Mouse (Mus musculus): ENCODE measurements around the gene Gipc3. TPM values are rescaled to one million over a fixed set of nuclear protein-coding genes. Genes with fewer than 3 reads are reported as not detected.

Gene Gipc3
- 0.04 and 0.06 TPM in 2 replicates for polyA plus RNA-seq (2012; rRNA removed)

DNA sequence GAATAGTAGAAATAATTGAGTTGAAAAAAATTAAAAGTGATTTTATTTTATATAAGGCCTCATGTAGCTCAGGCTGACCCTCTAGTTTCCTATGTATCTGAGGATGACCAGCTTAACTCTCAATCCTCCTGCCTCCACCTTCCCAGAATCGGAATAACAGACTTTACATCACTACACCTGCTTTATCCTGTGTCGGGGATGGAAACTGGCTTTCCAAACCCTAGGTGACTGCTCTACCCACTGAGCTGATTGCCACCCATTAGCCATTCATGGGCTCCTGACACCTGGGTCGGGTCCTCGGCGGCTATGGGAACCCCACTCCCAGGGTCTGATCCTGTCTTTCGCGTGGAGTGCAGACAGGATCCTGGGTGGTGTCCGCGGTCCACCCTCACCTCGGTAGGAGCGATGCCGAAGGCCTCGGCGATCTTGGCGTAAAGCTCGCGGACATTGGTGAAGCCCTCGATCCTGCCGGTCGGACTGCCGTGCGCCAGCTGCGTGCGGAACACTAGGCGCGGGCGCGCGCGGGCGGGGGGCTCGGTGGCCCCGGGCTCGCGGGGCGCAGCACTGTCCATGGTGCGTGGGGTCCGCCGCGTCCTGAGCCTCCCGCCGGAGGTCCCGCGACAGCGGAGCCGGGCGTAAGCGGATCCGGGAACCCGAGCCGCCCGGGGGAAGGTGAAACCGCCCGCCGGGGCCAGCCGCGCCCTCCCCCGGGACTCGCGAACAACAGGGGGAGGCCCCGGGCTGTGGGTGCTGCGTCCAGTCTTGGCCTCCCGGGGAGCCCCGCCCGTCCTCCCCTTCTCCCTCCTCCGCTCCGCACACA lies at the start of gene Gipc3:
Gipc3 (minus strand) TSS at position 581 of the 820 bp plus-strand sequence.

DNA sequence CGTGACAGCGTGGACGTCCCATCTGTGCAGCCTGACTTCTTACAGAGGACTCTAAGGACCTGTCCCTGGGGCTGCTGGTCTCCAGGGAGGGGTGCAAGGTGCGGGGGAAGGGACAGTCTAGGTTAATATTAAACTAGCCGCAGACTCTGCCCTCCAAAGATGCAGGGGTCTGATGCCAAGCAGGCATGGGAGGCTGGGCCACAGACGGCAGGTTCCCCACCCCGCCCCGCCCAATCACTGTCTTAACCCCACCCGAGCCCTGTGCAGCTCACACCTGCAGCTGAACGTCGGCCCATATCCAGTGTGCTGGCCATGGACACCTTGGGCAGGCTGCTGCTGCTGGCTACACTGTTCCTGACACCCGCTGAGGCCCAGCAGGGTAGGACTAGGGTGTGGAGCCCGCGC lies 49.7 kb upstream of the Gipc3 start, which contains the start of gene Smim24:
Smim24 (plus strand) TSS at position 271 of the 405 bp plus-strand sequence.

GRCm38 (mm10) chr10:81388505-81389055 lies 45.5 kb upstream of the Gipc3 start, which contains the start of gene Gm48552:
Gene Gm48552 (plus strand): TSS chr10:81389005.

GRCm38 (mm10) chr10:81383802-81384604 lies 40.9 kb upstream of the Gipc3 start, which contains the start of the genes Dohh and Gm48551:
Gene Dohh (plus strand): TSS chr10:81384428.
Gene Gm48551 (plus strand): TSS chr10:81384466.

GRCm38 (mm10) chr10:81377793-81378552 lies 34.9 kb upstream of the Gipc3 start, which contains the start of gene Fzr1:
Gene Fzr1 (minus strand): TSS chr10:81378516.

DNA sequence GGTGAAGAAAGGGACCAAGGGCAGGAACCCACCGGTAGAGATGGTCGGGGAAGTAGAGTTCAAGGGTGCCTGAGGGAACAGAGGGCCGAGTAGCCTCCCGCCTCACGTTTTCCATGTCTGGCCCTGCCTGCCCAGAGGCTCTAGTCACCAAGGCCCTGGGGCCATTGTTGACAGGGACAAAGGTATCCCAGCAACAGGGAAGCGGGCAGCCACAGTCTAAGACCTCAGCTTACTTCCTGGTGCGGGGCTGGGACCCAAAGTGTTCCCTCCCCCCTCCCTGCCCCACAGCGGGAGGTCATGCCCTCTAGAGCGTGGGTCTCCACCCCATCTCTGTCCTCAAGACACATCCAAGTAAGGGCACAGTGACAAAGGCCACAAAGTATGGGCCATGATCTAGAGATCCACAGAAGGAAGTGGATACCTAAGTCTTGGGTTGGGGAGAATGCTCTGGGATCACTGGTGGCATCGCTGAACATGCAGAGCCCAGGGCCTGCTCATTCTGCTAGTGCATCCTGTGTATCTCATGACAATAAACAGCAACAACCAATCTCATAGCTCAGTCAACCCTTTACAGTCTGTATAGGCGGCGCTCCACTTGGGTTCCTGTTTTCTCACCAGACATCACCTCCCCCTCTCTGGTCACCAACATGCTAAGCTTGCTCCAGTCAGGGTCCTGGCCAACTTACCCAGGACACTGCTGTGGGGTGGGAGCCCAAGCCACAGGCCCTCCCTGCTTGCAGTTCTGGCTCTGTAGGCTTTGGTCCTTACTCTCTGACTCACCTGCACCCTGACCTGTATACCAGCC lies 22.8 kb upstream of the Gipc3 start, which contains the start of gene 4930404N11Rik:
4930404N11Rik (minus strand) TSS at position 145 of the 805 bp plus-strand sequence.

DNA sequence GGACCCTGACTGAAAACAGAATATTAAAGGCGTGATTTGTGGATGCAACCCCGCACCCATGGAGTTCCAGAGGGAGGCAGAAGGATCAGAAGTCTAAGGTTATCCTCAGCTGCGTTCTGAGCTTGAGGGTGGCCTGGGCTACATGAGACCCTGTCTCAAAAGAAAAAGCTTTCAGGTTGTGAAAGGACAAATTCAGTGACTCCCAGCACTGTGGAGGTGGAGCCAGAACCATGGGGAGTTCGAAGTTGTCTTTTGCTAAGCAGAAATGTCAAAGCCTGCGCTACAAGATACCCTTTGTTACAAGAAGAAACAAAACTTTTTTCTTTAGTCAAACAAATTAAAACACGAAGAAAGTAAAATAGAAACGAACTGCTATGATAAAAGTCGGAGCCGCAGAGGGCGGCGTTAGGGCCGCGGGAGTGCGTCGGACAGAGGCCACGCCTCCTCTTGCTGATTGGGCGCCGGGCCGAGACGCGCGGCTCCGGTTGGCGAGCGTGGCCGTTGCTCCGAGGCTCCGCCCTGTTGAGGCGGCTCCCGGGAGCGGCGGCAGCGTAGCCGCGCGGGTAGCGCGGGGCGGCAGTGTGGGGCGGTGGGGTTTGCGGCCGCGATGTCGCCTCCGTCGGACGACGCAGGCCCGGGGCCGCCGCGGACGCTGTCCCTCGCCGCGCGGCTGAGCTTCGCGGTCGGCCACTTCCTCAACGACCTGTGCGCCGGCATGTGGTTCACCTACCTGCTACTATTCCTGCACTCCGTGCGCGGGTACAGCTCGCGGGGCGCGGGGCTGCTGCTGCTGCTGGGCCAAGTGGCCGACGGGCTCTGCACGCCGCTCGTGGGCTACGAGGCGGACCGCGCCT lies 14.2 kb upstream of the Gipc3 start, which contains the start of gene Mfsd12:
Mfsd12 (plus strand) TSS at position 501 of the 854 bp plus-strand sequence.

GRCm38 (mm10) chr10:81350351-81351063 lies 7.4 kb upstream of the Gipc3 start, which contains the start of gene Hmg20b:
Gene Hmg20b (minus strand): TSS chr10:81350480.

GRCm38 (mm10) chr10:81328386-81328785 lies 14.7 kb downstream of the Gipc3 start, which contains the start of gene Tbxa2r:
Gene Tbxa2r (plus strand): TSS chr10:81328731.

DNA sequence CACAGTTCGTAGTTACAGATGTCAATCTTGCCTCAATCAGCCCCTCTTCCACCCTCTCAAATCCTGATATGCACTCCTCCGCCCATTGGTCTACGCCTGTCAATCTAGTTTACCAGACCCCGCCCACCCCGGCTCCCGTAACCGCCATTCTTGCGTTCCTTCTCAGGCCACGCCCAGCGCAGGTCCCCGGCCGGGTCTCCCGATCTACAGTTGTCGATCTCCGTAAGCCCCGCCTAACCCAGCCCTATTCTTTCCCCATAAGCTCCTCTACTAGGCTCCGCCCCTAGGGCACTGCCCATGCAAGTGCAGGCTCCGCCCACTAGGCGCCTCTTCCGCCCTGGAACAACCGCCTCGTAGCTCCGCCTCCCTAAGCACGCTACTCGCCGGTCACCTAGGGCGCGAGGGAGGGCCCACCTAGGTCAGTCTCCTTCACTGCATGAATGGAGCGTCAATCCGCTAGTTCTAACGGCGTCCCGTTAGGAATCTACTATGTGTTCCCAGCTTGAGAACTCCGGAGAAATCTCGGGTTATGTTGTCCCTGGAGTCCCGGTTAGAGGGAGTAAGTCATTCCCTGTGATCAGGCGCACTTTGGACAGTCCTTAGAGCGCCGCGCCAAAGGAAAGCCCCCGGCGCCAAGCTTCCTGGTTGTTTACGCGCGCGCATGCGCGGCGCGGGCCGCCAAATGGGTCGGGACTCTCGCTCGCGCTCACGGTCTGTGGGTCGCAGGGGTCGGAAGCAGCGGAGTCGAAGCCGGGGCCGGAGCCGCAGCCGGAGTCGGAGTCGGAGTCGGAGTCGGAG lies 22.3 kb downstream of the Gipc3 start, which contains the start of gene Cactin:
Cactin (plus strand) TSS at position 554 of the 798 bp plus-strand sequence.

GRCm38 (mm10) chr10:81292554-81293333 lies 50.3 kb downstream of the Gipc3 start, which contains the start of gene Pip5k1c:
Gene Pip5k1c (plus strand): TSS chr10:81292963.

GRCm38 (mm10) chr10:81291511-81292104 lies 51.5 kb downstream of the Gipc3 start, which contains the start of gene Tjp3:
Gene Tjp3 (minus strand): TSS chr10:81291581.

Other genes with a start within 250 kb of the Gipc3 start
- 0.52 and 0.73 TPM in 2 replicates for gene Creb3l3, start 244.4 kb downstream of the Gipc3 start, polyA plus RNA-seq (2012; rRNA removed)
- gene Map2k2, start 237.4 kb downstream of the Gipc3 start, polyA plus RNA-seq (2012; rRNA removed), result 167 and 173 TPM in 2 replicates
- 12.7 and 17.8 TPM in 2 replicates for gene Zbtb7a, start 208.0 kb downstream of the Gipc3 start, polyA plus RNA-seq (2012; rRNA removed)
- 39.5 and 41.3 TPM in 2 replicates for gene Pias4, start 175.3 kb downstream of the Gipc3 start, polyA plus RNA-seq (2012; rRNA removed)
- 1,158 and 1,360 TPM in 2 replicates for gene Eef2, start 166.6 kb downstream of the Gipc3 start, polyA plus RNA-seq (2012; rRNA removed)
- gene Dapk3, start 160.3 kb downstream of the Gipc3 start, polyA plus RNA-seq (2012; rRNA removed), result 63.2 and 71.7 TPM in 2 replicates
- gene 4930442H23Rik, start 159.4 kb downstream of the Gipc3 start, polyA plus RNA-seq (2012; rRNA removed), result not detected in 2 replicates
- 0.02 and 0.04 TPM in 2 replicates for gene Nmrk2, start 141.2 kb downstream of the Gipc3 start, polyA plus RNA-seq (2012; rRNA removed)
- gene Atcay, start 112.4 kb downstream of the Gipc3 start, polyA plus RNA-seq (2012; rRNA removed), result 25.0 and 36.7 TPM in 2 replicates
- gene Zfr2, start 110.1 kb downstream of the Gipc3 start, polyA plus RNA-seq (2012; rRNA removed), result 16.3 and 16.6 TPM in 2 replicates
- gene Matk, start 90.3 kb downstream of the Gipc3 start, polyA plus RNA-seq (2012; rRNA removed), result 4.0 and 4.3 TPM in 2 replicates
- 91.5 and 109 TPM in 2 replicates for gene Mrpl54, start 76.3 kb downstream of the Gipc3 start, polyA plus RNA-seq (2012; rRNA removed)
- gene Apba3, start 76.3 kb downstream of the Gipc3 start, polyA plus RNA-seq (2012; rRNA removed), result 25.6 and 44.9 TPM in 2 replicates
- 2.6 and 4.2 TPM in 2 replicates for gene Tjp3, start 51.7 kb downstream of the Gipc3 start, polyA plus RNA-seq (2012; rRNA removed)
- 84.4 and 91.7 TPM in 2 replicates for gene Pip5k1c, start 50.3 kb downstream of the Gipc3 start, polyA plus RNA-seq (2012; rRNA removed)
- 50.3 and 63.1 TPM in 2 replicates for gene Cactin, start 22.2 kb downstream of the Gipc3 start, polyA plus RNA-seq (2012; rRNA removed)
- gene Tbxa2r, start 14.5 kb downstream of the Gipc3 start, polyA plus RNA-seq (2012; rRNA removed), result 2.4 and 3.1 TPM in 2 replicates
- gene Hmg20b, start 7.2 kb upstream of the Gipc3 start, polyA plus RNA-seq (2012; rRNA removed), result 116 and 139 TPM in 2 replicates
- 8.6 and 9.0 TPM in 2 replicates for gene Mfsd12, start 14.2 kb upstream of the Gipc3 start, polyA plus RNA-seq (2012; rRNA removed)
- gene 4930404N11Rik, start 22.6 kb upstream of the Gipc3 start, polyA plus RNA-seq (2012; rRNA removed), result 0.28 and 0.31 TPM in 2 replicates
- gene Fzr1, start 35.2 kb upstream of the Gipc3 start, polyA plus RNA-seq (2012; rRNA removed), result 91.8 and 113 TPM in 2 replicates
- 56.2 and 57.9 TPM in 2 replicates for gene Dohh, start 41.2 kb upstream of the Gipc3 start, polyA plus RNA-seq (2012; rRNA removed)
- 3.9 and 4.3 TPM in 2 replicates for gene Gm48551, start 41.2 kb upstream of the Gipc3 start, polyA plus RNA-seq (2012; rRNA removed)
- gene Gm48552, start 45.7 kb upstream of the Gipc3 start, polyA plus RNA-seq (2012; rRNA removed), result 5.2 and 8.2 TPM in 2 replicates
- gene Smim24, start 49.8 kb upstream of the Gipc3 start, polyA plus RNA-seq (2012; rRNA removed), result 3.7 and 5.0 TPM in 2 replicates
- 7.8 and 12.5 TPM in 2 replicates for gene Nfic, start 112.4 kb upstream of the Gipc3 start, polyA plus RNA-seq (2012; rRNA removed)
- gene Celf5, start 139.4 kb upstream of the Gipc3 start, polyA plus RNA-seq (2012; rRNA removed), result 45.0 and 50.2 TPM in 2 replicates
- gene Ncln, start 153.1 kb upstream of the Gipc3 start, polyA plus RNA-seq (2012; rRNA removed), result 129 and 153 TPM in 2 replicates
- 0.42 and 0.56 TPM in 2 replicates for gene S1pr4, start 156.9 kb upstream of the Gipc3 start, polyA plus RNA-seq (2012; rRNA removed)
- 0.88 and 0.98 TPM in 2 replicates for gene Gna15, start 181.0 kb upstream of the Gipc3 start, polyA plus RNA-seq (2012; rRNA removed)
- gene Gna11, start 201.9 kb upstream of the Gipc3 start, polyA plus RNA-seq (2012; rRNA removed), result 69.9 and 81.3 TPM in 2 replicates
- gene Aes, start 216.2 kb upstream of the Gipc3 start, polyA plus RNA-seq (2012; rRNA removed), result 265 and 396 TPM in 2 replicates
- 27.1 and 71.8 TPM in 2 replicates for gene Tle2, start 231.3 kb upstream of the Gipc3 start, polyA plus RNA-seq (2012; rRNA removed)